Mouse (Mus musculus) C2C12 (cell line): Measurements from ENCODE around the gene Fam19a5.

Source experiments
- CEBPB ChIP-seq: IDR thresholded peaks from one replicate; pipeline ENCODE4 v1.6.1; 2011; ENCODE audit warnings: low read depth, mild to moderate bottlenecking, control low read depth, moderate library complexity
- CTCF ChIP-seq: IDR thresholded peaks from one replicate; pipeline ENCODE4 v1.5.1; 2011; ENCODE audit not compliant: control insufficient read depth, insufficient read depth, insufficient read length
- FOSL1 ChIP-seq: IDR thresholded peaks from one replicate; pipeline ENCODE4 v1.8.0; 2011; ENCODE audit warnings: mild to moderate bottlenecking, low read length; ENCODE audit not compliant: poor library complexity, insufficient read depth, severe bottlenecking
- MAX ChIP-seq: IDR thresholded peaks from one replicate; pipeline ENCODE4 v1.6.1; 2011; ENCODE audit warnings: mild to moderate bottlenecking, control low read depth
- MYOD1 ChIP-seq: IDR thresholded peaks from one replicate; pipeline ENCODE4 v1.6.1; 2011; ENCODE audit warnings: low read depth; ENCODE audit not compliant: control insufficient read depth, insufficient read length
- MYOG ChIP-seq: IDR thresholded peaks from one replicate; pipeline ENCODE4 v1.6.1; 2011; ENCODE audit not compliant: control insufficient read depth, insufficient read length; ENCODE audit errors: extremely low read depth
- USF1 ChIP-seq: IDR thresholded peaks from one replicate; pipeline ENCODE4 v1.6.1; 2011; ENCODE audit warnings: low read depth, mild to moderate bottlenecking, control low read depth, moderate library complexity

- no peak for TF ChIP-seq MYOG
- no peak for TF ChIP-seq CTCF
- TF ChIP-seq CEBPB: no peak
- TF ChIP-seq MAX: no peak
- TF ChIP-seq MYOD1: no peak
- TF ChIP-seq USF1: no peak
- no peak for TF ChIP-seq FOSL1
These were observed 92.3 kb downstream of the Fam19a5 start for GRCm38 (mm10) chr15:87636407-87636806.
